Mouse (Mus musculus): ENCODE measurements around the gene Olfr491. TPM values are rescaled to one million over a fixed set of nuclear protein-coding genes. Genes with fewer than 3 reads are reported as not detected.

The Olfr491 gene
- not detected in 2 replicates for polyA plus RNA-seq (2015; fragmentation: Nextera tagmentation; extraction: Ambion mirVana)

- H3K27me3 ChIP-seq, result no peaks in the 10 kb centered on the region
- H3K4me3 ChIP-seq (replicated peaks), result no peak within 1 kb of the TSS
- DNase-seq (no peak), ATAC-seq (ENCODE audit: low read depth) (no peak)
- WGBS (ENCODE audit: insufficient replicate concordance), result 45% methylated on average over 1 of the region's 1 CpGs
- no peak within 1 kb of the TSS for H3K9ac ChIP-seq
- H3K9me3 ChIP-seq (replicated peaks), result 0 out of 2 replicates have a peak, but pooled peaks cover 5% of the 10 kb centered on the region
- no peak within 1 kb of the TSS for H3K4me2 ChIP-seq
- no peaks in the 10 kb centered on the region for H3K4me1 ChIP-seq (replicated peaks)
- H3K36me3 ChIP-seq, result no peaks in the 10 kb centered on the region
- no peak within 1 kb of the TSS for H3K27ac ChIP-seq
Measured at GRCm38 (mm10) chr7:108313151-108313550, at the start of gene Olfr491. TSS of gene Olfr491 (plus strand) at chr7:108313451.

DNA sequence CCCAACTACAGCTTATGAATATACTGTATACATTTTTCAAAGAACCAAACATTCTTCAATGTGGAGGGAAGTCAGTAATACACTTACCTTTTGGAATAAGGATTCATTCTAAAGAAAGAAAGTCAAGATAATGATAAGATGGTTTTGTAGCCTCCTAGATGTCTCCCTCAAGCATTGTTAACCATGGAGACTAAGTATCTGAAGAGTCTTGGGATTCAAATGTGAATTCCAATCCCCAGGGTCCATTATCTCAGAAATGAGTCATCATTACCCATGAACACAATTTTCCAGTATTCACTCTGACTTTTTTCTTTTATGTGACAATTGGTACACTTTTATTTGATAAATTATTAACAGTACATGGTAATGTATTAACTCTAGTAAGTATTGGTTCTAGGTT lies 24.4 kb upstream of the Olfr491 start, which contains the start of gene Olfr490:
Gene Olfr490 (minus strand): TSS at position 101 of the 400 bp plus-strand sequence.
- Histone ChIP-seq H3K9me3 (replicated peaks) (no peaks in the 10 kb centered on the region; the same call in 1 of the 2 replicates), H3K27me3 (no peaks in the 10 kb centered on the region), H3K36me3 (no peaks in the 10 kb centered on the region), H3K4me1 (replicated peaks) (no peaks in the 10 kb centered on the region), H3K4me2 (no peak within 1 kb of the TSS), H3K27ac (no peak within 1 kb of the TSS), H3K4me3 (replicated peaks) (no peak within 1 kb of the TSS), H3K9ac (no peak within 1 kb of the TSS)
- ATAC-seq (ENCODE audit: low read depth) (no peak), DNase-seq (no peak)

DNA sequence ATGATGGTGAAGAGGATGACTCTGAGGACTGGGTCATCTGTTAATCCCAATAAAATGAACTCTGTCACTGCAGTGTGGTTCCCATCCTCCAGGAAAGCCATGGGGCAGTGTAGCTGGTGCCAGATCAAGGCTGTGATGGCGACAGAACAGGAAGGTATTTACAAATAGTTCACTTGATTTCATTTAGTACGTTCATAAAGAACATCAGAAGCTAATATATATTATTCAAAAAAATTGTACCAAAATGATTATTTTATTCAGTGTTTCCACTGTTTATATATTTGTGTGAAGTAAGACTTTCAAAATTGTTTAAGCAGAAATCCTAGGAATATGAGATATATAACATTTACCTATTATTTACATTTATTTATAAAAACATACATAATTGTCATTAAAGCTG lies 10.3 kb downstream of the Olfr491 start, which contains the start of gene Olfr492:
Gene Olfr492 (minus strand): TSS at position 101 of the 400 bp plus-strand sequence.
- DNase-seq (no peak), ATAC-seq (ENCODE audit: low read depth) (no peak)
- Histone ChIP-seq H3K4me1 (replicated peaks) (no peaks in the 10 kb centered on the region), H3K9me3 (replicated peaks) (no peaks in the 10 kb centered on the region), H3K4me3 (replicated peaks) (no peak within 1 kb of the TSS), H3K36me3 (no peaks in the 10 kb centered on the region), H3K9ac (no peak within 1 kb of the TSS), H3K27me3 (no peaks in the 10 kb centered on the region), H3K27ac (no peak within 1 kb of the TSS), H3K4me2 (no peak within 1 kb of the TSS)
- 58% methylated on average over 2 of the region's 2 CpGs for WGBS (ENCODE audit: insufficient replicate concordance)

- 32% methylated on average over 1 of the region's 1 CpGs for WGBS (ENCODE audit: insufficient replicate concordance)
- H3K9ac ChIP-seq, result no peak within 1 kb of the TSS
- no peak for DNase-seq
- H3K36me3 ChIP-seq, result no peaks in the 10 kb centered on the region
- no peak for ATAC-seq (ENCODE audit: low read depth)
- no peak within 1 kb of the TSS for H3K27ac ChIP-seq
- H3K4me3 ChIP-seq (replicated peaks), result no peak within 1 kb of the TSS
- H3K27me3 ChIP-seq, result no peaks in the 10 kb centered on the region
- no peaks in the 10 kb centered on the region for H3K4me1 ChIP-seq (replicated peaks)
- no peaks in the 10 kb centered on the region for H3K9me3 ChIP-seq (replicated peaks)
- H3K4me2 ChIP-seq, result no peak within 1 kb of the TSS
Measured at GRCm38 (mm10) chr7:108346879-108347278, 33.6 kb downstream of the Olfr491 start, which contains the start of gene Olfr493. TSS of gene Olfr493 (minus strand) at chr7:108346979.

DNA sequence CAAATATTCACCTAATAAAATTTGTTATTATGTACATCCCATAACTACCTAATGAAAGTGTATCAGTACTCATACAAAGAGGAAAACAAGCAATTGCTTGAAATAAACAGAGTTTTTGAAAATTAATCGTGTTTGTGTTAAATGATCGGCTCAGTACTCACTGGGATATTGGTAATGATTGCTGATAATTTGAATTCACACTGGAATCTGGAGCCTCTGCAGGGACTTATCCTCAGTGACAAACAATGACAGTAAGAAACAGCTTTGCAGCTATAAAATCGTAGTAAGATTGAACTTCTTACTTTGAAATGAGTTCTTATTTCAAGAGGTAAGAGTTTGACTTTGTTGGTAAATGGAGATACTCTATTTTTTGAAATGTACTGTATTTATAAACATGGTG lies 51.8 kb downstream of the Olfr491 start, which contains the start of gene Olfr494:
Gene Olfr494 (plus strand): TSS at position 301 of the 400 bp plus-strand sequence.
- no peaks in the 10 kb centered on the region for H3K4me1 ChIP-seq (replicated peaks)
- ATAC-seq (ENCODE audit: low read depth) (no peak), DNase-seq (no peak)
- H3K9me3 ChIP-seq (replicated peaks), result no peaks in the 10 kb centered on the region
- H3K27ac ChIP-seq, result no peak within 1 kb of the TSS
- no peak within 1 kb of the TSS for H3K9ac ChIP-seq
- no peak within 1 kb of the TSS for H3K4me3 ChIP-seq (replicated peaks)
- H3K27me3 ChIP-seq, result no peaks in the 10 kb centered on the region
- 53% methylated on average over 3 of the region's 3 CpGs for WGBS (ENCODE audit: insufficient replicate concordance)
- H3K4me2 ChIP-seq, result no peak within 1 kb of the TSS
- H3K36me3 ChIP-seq, result no peaks in the 10 kb centered on the region

Other genes with a start within 250 kb of the Olfr491 start
- not detected in 2 replicates for gene Olfr480, start 246.1 kb upstream of the Olfr491 start, polyA plus RNA-seq (2015; fragmentation: Nextera tagmentation; extraction: Ambion mirVana)
- gene Olfr481, start 233.6 kb upstream of the Olfr491 start, polyA plus RNA-seq (2015; fragmentation: Nextera tagmentation; extraction: Ambion mirVana), result not detected in 2 replicates
- gene Olfr482, start 215.9 kb upstream of the Olfr491 start, polyA plus RNA-seq (2015; fragmentation: Nextera tagmentation; extraction: Ambion mirVana), result 0.06 TPM in 1 of 2 replicates, not detected in the other
- not detected in 2 replicates for gene Olfr483, start 212.6 kb upstream of the Olfr491 start, polyA plus RNA-seq (2015; fragmentation: Nextera tagmentation; extraction: Ambion mirVana)
- not detected in 2 replicates for gene Olfr484, start 186.0 kb upstream of the Olfr491 start, polyA plus RNA-seq (2015; fragmentation: Nextera tagmentation; extraction: Ambion mirVana)
- not detected in 2 replicates for gene Olfr485, start 153.6 kb upstream of the Olfr491 start, polyA plus RNA-seq (2015; fragmentation: Nextera tagmentation; extraction: Ambion mirVana)
- not detected in 2 replicates for gene Olfr486, start 140.7 kb upstream of the Olfr491 start, polyA plus RNA-seq (2015; fragmentation: Nextera tagmentation; extraction: Ambion mirVana)
- not detected in 2 replicates for gene Olfr487, start 98.8 kb upstream of the Olfr491 start, polyA plus RNA-seq (2015; fragmentation: Nextera tagmentation; extraction: Ambion mirVana)
- not detected in 2 replicates for gene Olfr488, start 55.1 kb upstream of the Olfr491 start, polyA plus RNA-seq (2015; fragmentation: Nextera tagmentation; extraction: Ambion mirVana)
- gene Olfr490, start 24.5 kb upstream of the Olfr491 start, polyA plus RNA-seq (2015; fragmentation: Nextera tagmentation; extraction: Ambion mirVana), result not detected in 2 replicates
- gene Olfr492, start 10.2 kb downstream of the Olfr491 start, polyA plus RNA-seq (2015; fragmentation: Nextera tagmentation; extraction: Ambion mirVana), result not detected in 2 replicates
- gene Olfr493, start 33.5 kb downstream of the Olfr491 start, polyA plus RNA-seq (2015; fragmentation: Nextera tagmentation; extraction: Ambion mirVana), result not detected in 2 replicates
- not detected in 2 replicates for gene Olfr494, start 51.9 kb downstream of the Olfr491 start, polyA plus RNA-seq (2015; fragmentation: Nextera tagmentation; extraction: Ambion mirVana)
- not detected in 2 replicates for gene Olfr495, start 79.7 kb downstream of the Olfr491 start, polyA plus RNA-seq (2015; fragmentation: Nextera tagmentation; extraction: Ambion mirVana)
- not detected in 2 replicates for gene Olfr497, start 107.0 kb downstream of the Olfr491 start, polyA plus RNA-seq (2015; fragmentation: Nextera tagmentation; extraction: Ambion mirVana)
- gene Olfr498, start 151.9 kb downstream of the Olfr491 start, polyA plus RNA-seq (2015; fragmentation: Nextera tagmentation; extraction: Ambion mirVana), result not detected in 2 replicates
- gene Olfr502, start 211.6 kb downstream of the Olfr491 start, polyA plus RNA-seq (2015; fragmentation: Nextera tagmentation; extraction: Ambion mirVana), result not detected in 2 replicates
- not detected in 2 replicates for gene Olfr503, start 231.1 kb downstream of the Olfr491 start, polyA plus RNA-seq (2015; fragmentation: Nextera tagmentation; extraction: Ambion mirVana)